Mouse (Mus musculus) forebrain, embryonic 14.5 days (tissue): ENCODE data around the gene Eif2ak4. TPM values are rescaled to one million over a fixed set of nuclear protein-coding genes. Genes with fewer than 3 reads are reported as not detected.
A peak's percentile ranks its signal among the peaks of the same experiment; 100 is the strongest.

Source experiments
- ATAC-seq: fragments of 200-750 bp; cut with Nextera tagmentation; 2 replicates; pipeline ENCODE4 v1.8.0; 2017; ENCODE audit warnings: mild to moderate bottlenecking, moderate library complexity
- DNase-seq: peaks from one replicate; pipeline ENCODE4 v3.0.0-alpha.2; 2015; ENCODE audit warnings: low spot score
- H3K27ac ChIP-seq: fragments of 300-500 bp; sonication (generic); 2 replicates; pipeline ENCODE4 v1.5.1; 2014; ENCODE audit warnings: low read depth, mild to moderate bottlenecking, control low read depth, low read length, moderate library complexity
- H3K27me3 ChIP-seq: fragments of 300-500 bp; sonication (generic); replicated peaks from 2 replicates; pipeline ENCODE4 v1.6.1; 2014; ENCODE audit warnings: low read length, control low read depth, mixed read lengths; ENCODE audit not compliant: control insufficient read depth, insufficient read depth
- H3K36me3 ChIP-seq: fragments of 300-500 bp; sonication (generic); 2 replicates; pipeline ENCODE4 v1.6.1; 2014; ENCODE audit warnings: low read length, control low read depth; ENCODE audit not compliant: control insufficient read depth, insufficient read depth
- H3K4me1 ChIP-seq: fragments of 300-500 bp; sonication (generic); 2 replicates; pipeline ENCODE4 v1.6.1; 2014; ENCODE audit warnings: antibody characterized with exemption, low read length, control low read depth; ENCODE audit not compliant: control insufficient read depth, insufficient read depth
- H3K4me2 ChIP-seq: fragments of 300-500 bp; sonication (generic); 2 replicates; pipeline ENCODE4 v1.6.1; 2014; ENCODE audit warnings: mild to moderate bottlenecking, control low read depth, low read length
- H3K4me3 ChIP-seq: fragments of 300-500 bp; sonication (generic); 2 replicates; pipeline ENCODE4 v1.5.1; 2014; ENCODE audit warnings: low read depth, low read length, control low read depth
- H3K9ac ChIP-seq: fragments of 300-500 bp; sonication (generic); 2 replicates; pipeline ENCODE4 v1.6.1; 2014; ENCODE audit warnings: mild to moderate bottlenecking, low read length, control low read depth, moderate library complexity
- H3K9me3 ChIP-seq: fragments of 300-500 bp; sonication (generic); replicated peaks from 2 replicates; pipeline ENCODE4 v1.6.1; 2016; ENCODE audit warnings: low read length, control low read depth, mixed read lengths; ENCODE audit not compliant: control insufficient read depth
- WGBS: fragments of 180-500 bp; shearing (Covaris S2); extraction: QIAGEN DNeasy Blood & Tissue Kit; methylation state at CpG from one replicate; pipeline ENCODE4 v1.1.7; 2014; 5-methylcytosine and 5-hydroxymethylcytosine counted together
- polyA plus RNA-seq: library from polyadenylated mRNA; unstranded; fragments of >200 nt; fragmentation: Nextera tagmentation; extraction: Ambion mirVana; gene quantifications from 2 replicates; pipeline ENCODE4 v1.2.1, GENCODE M21; 2014

The Eif2ak4 gene
- polyA plus RNA-seq, 1 experiment from 2014 or later = 6.4 TPM

DNA sequence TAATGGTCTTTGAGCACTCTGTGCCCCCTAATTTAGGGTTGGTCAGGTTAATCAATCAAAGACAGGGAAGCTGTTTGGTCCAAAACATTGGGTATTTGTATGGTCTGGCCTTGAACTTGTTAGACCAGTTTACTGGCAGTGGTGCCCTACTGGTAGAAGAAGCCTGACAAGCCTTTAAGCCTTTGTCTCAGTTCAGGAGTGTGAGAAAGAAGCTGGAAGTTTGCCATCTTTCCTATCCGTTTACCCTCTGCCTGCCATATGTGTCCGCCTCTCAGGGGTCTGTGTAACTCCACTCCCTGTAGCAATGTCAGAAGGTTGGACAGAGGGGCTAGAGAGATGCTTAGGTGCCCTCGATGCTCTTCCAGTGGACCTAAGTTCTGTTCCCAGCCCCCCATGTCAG is 76.0 kb downstream of the Eif2ak4 start:
- Histone ChIP-seq H3K4me2 (no peak overlapping the region), H3K4me1 (no peaks in the 10 kb centered on the region), H3K9me3 (no peaks in the 10 kb centered on the region), H3K9ac (no peak overlapping the region), H3K27ac (no peak overlapping the region), H3K36me3 (peaks cover 50% of the 10 kb centered on the region), H3K4me3 (no peak overlapping the region), H3K27me3 (no peaks in the 10 kb centered on the region)
- ATAC-seq (no peak), DNase-seq (no peak)
- WGBS = 62% methylated on average over 3 of the region's 3 CpGs

GRCm38 (mm10) chr2:118465894-118466293 is 77.5 kb downstream of the Eif2ak4 start:
- Histone ChIP-seq H3K4me1 (no peaks in the 10 kb centered on the region), H3K4me3 (no peak overlapping the region), H3K9ac (no peak overlapping the region), H3K36me3 (peaks cover 65% of the 10 kb centered on the region), H3K9me3 (no peaks in the 10 kb centered on the region), H3K27ac (no peak overlapping the region), H3K27me3 (no peaks in the 10 kb centered on the region), H3K4me2 (no peak overlapping the region)
- WGBS = 52% methylated on average over 2 of the region's 2 CpGs
- ATAC-seq = no peak
- no peak for DNase-seq

DNA sequence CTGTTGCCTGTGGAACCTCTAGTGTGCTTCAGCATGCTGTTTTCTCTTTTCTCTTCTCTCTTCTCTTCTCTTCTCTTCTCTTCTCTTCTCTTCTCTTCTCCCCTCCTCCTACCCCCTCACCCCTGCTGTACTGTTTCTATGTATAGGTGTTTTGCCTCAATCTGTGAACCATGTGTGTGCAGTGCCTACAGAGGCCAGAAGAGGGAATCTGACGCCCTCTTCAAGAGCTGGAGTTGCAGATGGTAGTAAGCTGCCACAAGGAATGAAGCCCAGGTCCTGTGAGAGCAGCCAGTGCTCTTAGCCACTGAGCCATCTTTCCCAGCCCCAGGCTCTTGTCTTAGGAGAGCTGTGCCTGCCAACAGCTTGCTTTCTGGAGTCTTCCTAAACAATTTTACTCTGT is 78.2 kb downstream of the Eif2ak4 start:
- H3K36me3 ChIP-seq = peaks cover 72% of the 10 kb centered on the region
- H3K27ac ChIP-seq = no peak overlapping the region
- ATAC-seq (no peak), DNase-seq (no peak)
- H3K4me1 ChIP-seq = no peaks in the 10 kb centered on the region
- no peak overlapping the region for H3K4me2 ChIP-seq
- H3K4me3 ChIP-seq = no peak overlapping the region
- no peak overlapping the region for H3K9ac ChIP-seq
- H3K27me3 ChIP-seq = no peaks in the 10 kb centered on the region
- 59% methylated on average over 1 of the region's 1 CpGs for WGBS
- H3K9me3 ChIP-seq = no peaks in the 10 kb centered on the region

GRCm38 (mm10) chr2:118468354-118468753 is 79.9 kb downstream of the Eif2ak4 start:
- no peak overlapping the region for H3K9ac ChIP-seq
- H3K27me3 ChIP-seq = no peaks in the 10 kb centered on the region
- no peak overlapping the region for H3K4me2 ChIP-seq
- H3K36me3 ChIP-seq = peaks cover 70% of the 10 kb centered on the region
- H3K4me3 ChIP-seq = no peak overlapping the region
- DNase-seq = no peak
- H3K27ac ChIP-seq = no peak overlapping the region
- ATAC-seq = no peak
- H3K9me3 ChIP-seq = no peaks in the 10 kb centered on the region
- H3K4me1 ChIP-seq = no peaks in the 10 kb centered on the region

DNA sequence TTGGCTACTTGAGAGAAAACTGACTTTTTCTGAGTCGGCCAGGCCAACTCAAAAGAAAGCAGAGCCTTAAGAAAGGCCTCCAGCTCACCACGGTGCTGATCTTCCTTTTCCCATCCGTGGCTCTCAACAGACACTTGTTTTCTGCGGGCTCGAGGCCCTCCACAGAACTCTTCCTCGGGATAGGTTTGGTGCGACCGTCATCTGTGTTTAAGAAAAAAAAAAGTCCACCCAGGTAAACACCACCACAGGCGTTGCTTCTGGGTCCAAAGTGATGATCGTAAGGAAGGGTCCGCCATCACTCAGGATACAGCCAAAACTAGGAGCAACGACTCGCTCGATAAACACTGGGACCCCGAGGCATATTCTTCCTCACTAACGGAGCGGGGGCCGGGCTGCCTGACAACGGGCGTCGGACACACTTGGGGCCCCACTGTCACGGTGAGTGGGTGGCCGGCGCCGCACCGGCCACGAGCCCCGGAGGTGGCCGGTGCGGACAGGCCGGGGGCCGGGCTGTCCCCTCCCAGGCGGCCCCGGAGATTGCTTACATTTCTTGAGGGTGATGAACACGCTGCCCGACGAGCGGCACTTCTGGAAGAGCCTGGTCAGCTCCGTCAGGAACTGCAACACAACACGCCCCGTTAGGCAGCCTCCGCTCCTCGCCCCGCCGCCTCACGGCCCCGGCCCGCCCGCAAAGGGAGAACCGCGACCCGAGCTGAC is 90.6 kb downstream of the Eif2ak4 start:
- ATAC-seq (peak; percentile 82), DNase-seq (no peak)
- H3K27ac ChIP-seq = peak overlapping the region; percentile 59; the same call in 1 of the 2 replicates
- H3K9ac ChIP-seq = peak overlapping the region; percentile 85
- 3% methylated on average over 45 of the region's 52 CpGs for WGBS
- H3K4me1 ChIP-seq = peaks cover 8% of the 10 kb centered on the region
- H3K4me3 ChIP-seq = peak overlapping the region; percentile 92
- no peaks in the 10 kb centered on the region for H3K9me3 ChIP-seq
- peak overlapping the region; percentile 84 for H3K4me2 ChIP-seq
- H3K36me3 ChIP-seq = peaks cover 35% of the 10 kb centered on the region
- no peaks in the 10 kb centered on the region for H3K27me3 ChIP-seq

- Histone ChIP-seq H3K4me2 (peak within 1 kb of the TSS; percentile 84), H3K4me1 (peaks cover 8% of the 10 kb centered on the region), H3K4me3 (peak within 1 kb of the TSS; percentile 92), H3K36me3 (peaks cover 30% of the 10 kb centered on the region), H3K27me3 (no peaks in the 10 kb centered on the region), H3K9me3 (no peaks in the 10 kb centered on the region), H3K9ac (peak within 1 kb of the TSS; percentile 85), H3K27ac (peak within 1 kb of the TSS; percentile 59; the same call in 1 of the 2 replicates)
- peak; percentile 98 for ATAC-seq
- 0% methylated on average over 35 of the region's 35 CpGs for WGBS
- DNase-seq = peak; percentile 99
Observed at GRCm38 (mm10) chr2:118479550-118479909, 91.1 kb downstream of the Eif2ak4 start, which contains the start of gene Srp14. TSS of gene Srp14 (minus strand) at chr2:118479711.

- DNase-seq (no peak), ATAC-seq (no peak)
- H3K4me2 ChIP-seq = no peak overlapping the region
- peaks cover 17% of the 10 kb centered on the region for H3K36me3 ChIP-seq
- H3K9me3 ChIP-seq = no peaks in the 10 kb centered on the region
- no peak overlapping the region for H3K4me3 ChIP-seq
- H3K9ac ChIP-seq = no peak overlapping the region
- H3K27ac ChIP-seq = no peak overlapping the region
- WGBS = 93% methylated on average over 7 of the region's 7 CpGs
- peaks cover 8% of the 10 kb centered on the region for H3K4me1 ChIP-seq
- no peaks in the 10 kb centered on the region for H3K27me3 ChIP-seq
Observed at GRCm38 (mm10) chr2:118480886-118481285, 92.5 kb downstream of the Eif2ak4 start.

DNA sequence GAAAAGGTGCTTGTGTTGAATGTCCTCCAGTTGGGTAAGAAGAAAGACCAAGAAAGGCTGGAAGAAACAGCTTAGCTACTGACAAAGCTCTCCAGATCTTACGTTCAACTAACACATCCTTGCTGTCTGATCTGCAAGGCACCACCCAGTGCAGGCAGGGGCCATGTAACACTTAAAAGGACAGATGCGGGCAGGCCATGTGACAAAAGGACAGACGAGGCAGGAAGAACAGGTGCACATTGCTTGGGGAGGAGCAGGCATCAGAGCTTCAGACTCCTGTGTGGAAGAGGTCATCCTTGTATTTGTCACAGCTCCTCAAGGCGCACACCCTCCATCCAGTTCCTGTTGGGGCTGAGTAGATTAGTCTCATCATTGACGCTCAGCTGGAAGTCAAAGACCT is 94.6 kb downstream of the Eif2ak4 start:
- WGBS = 82% methylated on average over 5 of the region's 5 CpGs
- H3K27me3 ChIP-seq = no peaks in the 10 kb centered on the region
- H3K4me2 ChIP-seq = no peak overlapping the region
- H3K9me3 ChIP-seq = no peaks in the 10 kb centered on the region
- H3K9ac ChIP-seq = no peak overlapping the region
- peaks cover 8% of the 10 kb centered on the region for H3K4me1 ChIP-seq
- ATAC-seq = no peak
- no peak overlapping the region for H3K27ac ChIP-seq
- DNase-seq = no peak
- 0 out of 2 replicates have a peak, but pooled peaks cover under 1% of the 10 kb centered on the region for H3K36me3 ChIP-seq
- no peak overlapping the region for H3K4me3 ChIP-seq

DNA sequence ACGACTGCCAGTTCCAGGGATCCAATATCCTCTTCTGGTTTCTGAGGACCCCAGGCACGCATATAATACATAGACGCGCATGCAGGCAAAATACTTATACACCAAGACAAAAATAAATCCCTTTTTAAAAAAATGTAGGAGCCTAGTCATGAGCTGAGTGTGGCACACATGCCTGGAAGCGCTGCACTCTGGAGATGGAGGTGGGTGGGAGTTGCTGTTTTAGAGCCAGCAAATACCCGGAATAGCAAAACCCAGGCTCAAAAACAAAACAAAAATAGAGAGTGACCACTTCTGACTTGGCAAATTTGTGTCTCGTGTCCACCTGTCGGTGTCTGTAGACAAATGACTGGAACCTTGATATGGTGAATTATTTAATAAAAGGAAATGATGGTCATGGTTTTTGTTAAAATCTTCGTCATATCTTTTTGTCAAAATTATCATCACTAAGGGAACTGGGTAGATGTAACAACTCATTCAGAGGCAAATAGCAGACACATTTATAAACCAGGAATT is 96.0 kb downstream of the Eif2ak4 start:
- Histone ChIP-seq H3K4me2 (no peak overlapping the region), H3K27me3 (no peaks in the 10 kb centered on the region), H3K36me3 (no peaks in the 10 kb centered on the region), H3K27ac (no peak overlapping the region), H3K9ac (no peak overlapping the region), H3K4me3 (no peak overlapping the region), H3K9me3 (no peaks in the 10 kb centered on the region), H3K4me1 (no peaks in the 10 kb centered on the region)
- DNase-seq = no peak
- no peak for ATAC-seq
- 89% methylated on average over 9 of the region's 9 CpGs for WGBS
